Mouse (Mus musculus): ENCODE results near the gene Crabp2. TPM values are rescaled to one million over a fixed set of nuclear protein-coding genes. Genes with fewer than 3 reads are reported as not detected.

Gene Crabp2
- polyA plus RNA-seq, 1 experiment from 2014 or later, result not detected

DNA sequence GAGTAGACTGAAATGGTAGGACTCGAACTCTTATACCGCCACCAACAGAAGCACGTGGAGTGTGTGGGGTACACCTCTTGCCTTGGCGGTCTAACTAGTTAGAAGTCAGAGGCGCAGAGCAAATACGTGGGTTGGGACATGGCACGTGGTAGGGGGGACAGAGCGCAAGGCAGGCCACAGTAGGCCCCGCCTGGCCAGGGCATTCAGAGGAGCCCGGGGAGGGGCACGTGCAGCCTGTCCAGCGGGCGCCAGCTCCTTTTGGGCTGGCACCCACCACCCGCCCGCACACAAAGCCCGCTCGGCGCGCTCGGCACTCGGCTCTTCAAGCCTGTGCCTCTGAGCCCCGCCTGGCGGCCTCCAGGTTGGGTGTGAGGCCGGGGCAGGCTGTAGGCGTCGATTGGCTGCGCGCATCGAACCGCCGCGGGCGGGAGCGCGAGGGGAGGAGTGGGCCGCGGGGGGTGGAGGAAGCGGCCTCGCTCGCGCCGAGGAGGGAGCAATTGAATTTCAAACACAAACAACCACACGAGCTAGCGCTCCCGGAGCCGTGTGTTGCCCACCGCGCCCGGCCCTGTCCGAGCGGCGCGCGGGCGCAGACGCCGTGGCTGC, 42.5 kb upstream of the Crabp2 start, which contains the start of gene Hdgf:
TSS of gene Hdgf (plus strand) at position 442 of the 606 bp plus-strand sequence.
- H3K4me1 ChIP-seq (ENCODE audit: insufficient read depth), result peaks cover 45% of the 10 kb centered on the region

DNA sequence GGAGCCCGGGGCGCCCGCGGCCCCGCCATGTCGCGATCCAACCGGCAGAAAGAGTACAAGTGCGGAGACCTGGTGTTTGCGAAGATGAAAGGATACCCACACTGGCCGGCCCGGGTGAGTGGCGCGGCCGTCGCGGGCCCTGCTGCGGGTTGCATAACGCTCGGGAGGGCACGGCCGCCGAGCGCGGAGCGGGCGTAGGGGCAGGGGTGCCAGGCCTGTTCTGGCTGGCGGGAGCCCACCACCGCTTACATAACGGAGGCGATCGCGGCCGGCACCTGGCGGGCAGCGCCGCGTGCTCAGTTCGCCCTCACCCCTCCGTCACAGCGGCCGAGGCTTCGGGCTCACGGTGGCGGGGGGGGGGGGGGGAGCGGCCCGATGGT, 41.9 kb upstream of the Crabp2 start:
- Histone ChIP-seq H3K9me3 (ENCODE audit: low read length) (no peaks in the 10 kb centered on the region), H3K4me3 (ENCODE audit: low read depth, low read length) (peak overlapping the region; percentile 94), H3K4me2 (ENCODE audit: low read depth, low read length) (peak overlapping the region; percentile 87), H3K36me3 (replicated peaks; ENCODE audit: insufficient read depth, low read length) (no peaks in the 10 kb centered on the region; the same call in 1 of the 2 replicates), H3K9ac (replicated peaks) (peak overlapping the region; percentile 98), H3K4me1 (ENCODE audit: insufficient read depth) (peaks cover 45% of the 10 kb centered on the region), H3K27me3 (ENCODE audit: insufficient read depth, low read length) (no peaks in the 10 kb centered on the region), H3K27ac (ENCODE audit: low read depth) (peak overlapping the region; percentile 87)
- no peak for TF ChIP-seq CTCF (IDR thresholded peaks at IDR 0.05; ENCODE audit: low read depth)
- no peak for TF ChIP-seq EP300 (IDR thresholded peaks at IDR 0.05; ENCODE audit: low read depth)
- under 1% methylated on average over 33 of the region's 47 CpGs for WGBS (ENCODE audit: insufficient replicate concordance)
- DNase-seq, result peak; percentile 68
- peak; percentile 11 for ATAC-seq

More for the DNA sequence above, 42.5 kb upstream of the Crabp2 start, which contains the start of gene Hdgf:
- Histone ChIP-seq H3K9ac (replicated peaks) (peak within 1 kb of the TSS; percentile 98), H3K4me3 (ENCODE audit: low read depth, low read length) (peak within 1 kb of the TSS; percentile 94), H3K27me3 (ENCODE audit: insufficient read depth, low read length) (no peaks in the 10 kb centered on the region), H3K36me3 (replicated peaks; ENCODE audit: insufficient read depth, low read length) (no peaks in the 10 kb centered on the region; the same call in 1 of the 2 replicates), H3K27ac (ENCODE audit: low read depth) (peak within 1 kb of the TSS; percentile 87), H3K9me3 (ENCODE audit: low read length) (no peaks in the 10 kb centered on the region), H3K4me2 (ENCODE audit: low read depth, low read length) (peak within 1 kb of the TSS; percentile 87)
- peak; percentile 87 for ATAC-seq
- DNase-seq, result peak; percentile 96
- peak; percentile 52 for TF ChIP-seq CTCF (IDR thresholded peaks at IDR 0.05; ENCODE audit: low read depth)
- no peak; the same call in 1 of the 2 replicates for TF ChIP-seq EP300 (IDR thresholded peaks at IDR 0.05; ENCODE audit: low read depth)
- 1% methylated on average over 37 of the region's 57 CpGs for WGBS (ENCODE audit: insufficient replicate concordance)

DNA sequence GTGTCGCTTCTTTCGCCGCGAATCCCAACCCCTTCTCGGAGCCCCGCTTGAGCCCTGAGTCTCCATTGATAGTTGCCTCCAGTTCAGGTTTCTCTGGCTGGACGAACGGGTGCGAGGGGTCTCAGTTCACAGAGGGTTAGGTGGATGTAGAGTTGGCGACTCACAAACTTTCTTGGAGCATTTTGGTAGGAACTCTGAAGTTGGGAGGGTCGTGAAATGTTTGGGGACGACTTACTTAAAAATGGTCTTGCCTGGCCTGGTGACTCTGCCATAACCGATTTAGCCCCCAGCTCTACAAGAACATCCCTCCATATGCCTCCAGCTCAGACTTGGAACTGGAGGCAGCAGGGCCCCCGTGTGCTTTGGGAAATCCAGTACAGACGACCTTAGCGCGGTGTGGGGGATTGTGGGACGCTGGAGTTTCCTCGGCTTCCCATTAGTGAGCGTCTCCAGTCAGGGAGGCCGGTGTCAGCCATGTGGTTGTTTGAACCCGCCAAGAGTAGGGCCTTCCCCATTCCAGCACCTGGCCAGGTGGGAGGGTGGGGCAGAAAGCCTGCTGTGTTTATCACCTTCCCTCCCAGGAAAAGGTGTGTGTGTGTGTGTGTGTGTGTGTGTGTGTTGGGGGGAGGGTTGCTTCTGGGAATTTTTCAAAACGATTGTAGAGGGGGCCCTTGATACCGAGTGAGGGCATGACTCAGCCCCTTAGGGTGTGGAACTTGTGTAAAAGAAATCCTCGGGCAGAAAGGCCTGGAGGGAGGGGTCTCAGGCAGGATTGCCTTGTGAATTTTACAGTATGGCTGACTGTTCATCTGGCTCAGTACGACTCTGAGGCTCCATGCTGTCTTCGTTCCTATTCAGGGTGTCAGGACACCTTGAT, 41.2 kb upstream of the Crabp2 start:
- no peak for ATAC-seq
- Histone ChIP-seq H3K9me3 (ENCODE audit: low read length) (no peaks in the 10 kb centered on the region), H3K4me1 (ENCODE audit: insufficient read depth) (peaks cover 45% of the 10 kb centered on the region), H3K9ac (replicated peaks) (peak overlapping the region; percentile 98), H3K27me3 (ENCODE audit: insufficient read depth, low read length) (no peaks in the 10 kb centered on the region), H3K4me2 (ENCODE audit: low read depth, low read length) (peak overlapping the region; percentile 87), H3K36me3 (replicated peaks; ENCODE audit: insufficient read depth, low read length) (no peaks in the 10 kb centered on the region; the same call in 1 of the 2 replicates), H3K4me3 (ENCODE audit: low read depth, low read length) (peak overlapping the region; percentile 94), H3K27ac (ENCODE audit: low read depth) (peak overlapping the region; percentile 87)
- peak; percentile 58 for DNase-seq
- under 1% methylated on average over 27 of the region's 27 CpGs for WGBS (ENCODE audit: insufficient replicate concordance)
- no peak for TF ChIP-seq CTCF (IDR thresholded peaks at IDR 0.05; ENCODE audit: low read depth)

DNA sequence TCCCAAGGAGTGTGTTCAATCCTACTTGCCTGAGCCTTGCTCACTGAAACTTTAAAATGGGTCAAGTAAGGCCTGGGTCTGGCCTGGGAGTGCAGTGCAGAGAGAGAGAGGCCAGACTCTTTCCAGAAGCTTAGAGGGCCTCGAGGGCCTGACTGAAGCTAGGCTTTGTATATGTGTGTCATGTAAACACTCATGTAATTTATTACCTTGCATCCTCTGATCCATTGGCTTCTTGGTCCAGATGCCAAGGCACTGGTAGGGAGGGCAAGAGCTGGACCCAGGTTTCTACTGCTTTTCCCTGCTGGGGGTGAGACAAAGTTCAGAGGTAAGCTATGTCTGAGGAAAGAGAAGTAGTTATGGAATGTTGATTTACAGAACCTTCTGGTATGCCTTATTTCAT, 40.6 kb upstream of the Crabp2 start:
- Histone ChIP-seq H3K36me3 (replicated peaks; ENCODE audit: insufficient read depth, low read length) (peaks cover 4% of the 10 kb centered on the region), H3K9me3 (ENCODE audit: low read length) (no peaks in the 10 kb centered on the region), H3K4me1 (ENCODE audit: insufficient read depth) (peaks cover 45% of the 10 kb centered on the region), H3K4me2 (ENCODE audit: low read depth, low read length) (peak overlapping the region; percentile 87), H3K4me3 (ENCODE audit: low read depth, low read length) (peak overlapping the region; percentile 94), H3K27me3 (ENCODE audit: insufficient read depth, low read length) (no peaks in the 10 kb centered on the region), H3K9ac (replicated peaks) (peak overlapping the region; percentile 98), H3K27ac (ENCODE audit: low read depth) (peak overlapping the region; percentile 87)
- ATAC-seq (no peak), DNase-seq (no peak)
- TF ChIP-seq EP300 (IDR thresholded peaks at IDR 0.05; ENCODE audit: low read depth), result no peak
- TF ChIP-seq CTCF (IDR thresholded peaks at IDR 0.05; ENCODE audit: low read depth), result no peak
- 0% methylated on average over 1 of the region's 1 CpGs for WGBS (ENCODE audit: insufficient replicate concordance)

DNA sequence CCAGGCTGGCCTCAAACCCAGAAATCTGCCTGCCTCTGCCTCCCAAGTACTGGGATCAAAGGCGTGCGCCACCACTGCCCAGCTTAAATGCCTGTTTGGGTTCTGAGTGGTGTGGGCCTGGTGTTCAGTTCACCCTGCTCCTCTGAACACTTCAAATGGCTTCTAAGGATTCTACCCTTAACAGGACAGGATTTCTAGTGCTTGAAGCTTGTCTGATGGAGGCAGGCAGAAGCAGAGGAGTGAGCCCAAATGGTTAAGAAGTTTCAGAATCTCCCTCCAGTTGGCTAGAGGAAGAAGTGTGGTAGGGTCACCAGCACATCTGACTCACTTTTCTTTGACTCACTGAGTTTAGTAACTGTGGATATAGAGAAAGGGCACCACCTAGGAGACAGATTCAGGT, 39.1 kb upstream of the Crabp2 start:
- DNase-seq (no peak), ATAC-seq (no peak)
- Histone ChIP-seq H3K27me3 (ENCODE audit: insufficient read depth, low read length) (no peaks in the 10 kb centered on the region), H3K4me1 (ENCODE audit: insufficient read depth) (peaks cover 45% of the 10 kb centered on the region), H3K4me2 (ENCODE audit: low read depth, low read length) (peak overlapping the region; percentile 87), H3K27ac (ENCODE audit: low read depth) (peak overlapping the region; percentile 87), H3K4me3 (ENCODE audit: low read depth, low read length) (peak overlapping the region; percentile 24; the same call in 1 of the 2 replicates), H3K9ac (replicated peaks) (peak overlapping the region; percentile 33), H3K9me3 (ENCODE audit: low read length) (no peaks in the 10 kb centered on the region), H3K36me3 (replicated peaks; ENCODE audit: insufficient read depth, low read length) (peaks cover 19% of the 10 kb centered on the region)
- 66% methylated on average over 2 of the region's 2 CpGs for WGBS (ENCODE audit: insufficient replicate concordance)
- TF ChIP-seq CTCF (IDR thresholded peaks at IDR 0.05; ENCODE audit: low read depth) (no peak), EP300 (IDR thresholded peaks at IDR 0.05; ENCODE audit: low read depth) (no peak)

DNA sequence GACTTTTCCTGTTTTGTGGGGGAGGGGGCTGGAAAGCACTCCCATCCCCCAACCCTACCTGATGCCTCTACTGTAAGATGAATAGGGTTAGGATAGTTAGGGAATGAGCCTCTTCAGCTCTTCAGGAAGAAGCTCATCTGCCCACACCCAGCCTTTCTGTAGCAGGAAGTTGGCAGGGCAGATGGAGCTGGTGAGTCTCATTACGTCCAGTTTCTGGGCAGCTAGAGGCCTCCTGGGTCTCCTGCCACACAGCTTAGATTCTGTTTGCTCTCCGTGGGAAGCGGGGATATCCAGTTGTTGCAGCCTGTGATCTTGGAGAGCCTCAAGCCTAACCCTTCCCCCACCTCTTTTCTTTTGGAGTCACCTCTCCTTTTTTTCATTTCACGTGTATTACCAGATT, 38.6 kb upstream of the Crabp2 start:
- TF ChIP-seq CTCF (IDR thresholded peaks at IDR 0.05; ENCODE audit: low read depth) (no peak), EP300 (IDR thresholded peaks at IDR 0.05; ENCODE audit: low read depth) (no peak)
- 14% methylated on average over 4 of the region's 4 CpGs for WGBS (ENCODE audit: insufficient replicate concordance)

More for the DNA sequence above, 38.6 kb upstream of the Crabp2 start:
- Histone ChIP-seq H3K27me3 (ENCODE audit: insufficient read depth, low read length) (no peaks in the 10 kb centered on the region), H3K9me3 (ENCODE audit: low read length) (no peaks in the 10 kb centered on the region), H3K4me2 (ENCODE audit: low read depth, low read length) (peak overlapping the region; percentile 87), H3K4me1 (ENCODE audit: insufficient read depth) (peaks cover 45% of the 10 kb centered on the region), H3K9ac (replicated peaks) (peak overlapping the region; percentile 33), H3K27ac (ENCODE audit: low read depth) (peak overlapping the region; percentile 87), H3K36me3 (replicated peaks; ENCODE audit: insufficient read depth, low read length) (peaks cover 24% of the 10 kb centered on the region), H3K4me3 (ENCODE audit: low read depth, low read length) (peak overlapping the region; percentile 24)
- ATAC-seq, result no peak
- no peak for DNase-seq

All from liver, postnatal 0 days (tissue).